Mouse (Mus musculus) gastrocnemius, postnatal 36 days (tissue): ENCODE measurements around the gene Krtap13-1. TPM values are rescaled to one million over a fixed set of nuclear protein-coding genes. Genes with fewer than 3 reads are reported as not detected.
"Not testable (repeated sequence)": the region's sequence is repeated elsewhere in the genome, so short reads cannot be mapped to it uniquely, and the experiment has no call there.

Experiments
- DNase-seq, 2 experiments: peaks; one replicate each; pipeline ENCODE4 v3.0.0; 2022
- intact Hi-C: fragments of 180-260 bp; cut with DNase I; formaldehyde crosslinking; loops from one replicate; pipeline ENCODE4 v1.15.1; 2025
- long read RNA-seq, 2 experiments: library from polyadenylated mRNA; stranded (forward); transcript quantifications; one replicate each; pipeline ENCODE4 v2.0.0; 2021
- total RNA-seq, 2 experiments: library from RNA; stranded (reverse); gene quantifications; 2 replicates each; pipeline ENCODE4 v1.2.3; 2021

Gene Krtap13-1
- not detected for total RNA-seq
- long read RNA-seq, experiment 1 = 0 reads
- long read RNA-seq, experiment 2 = 0 reads

GRCm38 (mm10) chr16:88728812-88729275 lies at the start of gene Krtap13-1:
Gene Krtap13-1, plus strand, starts transcription at chr16:88728862.
- DNase-seq = peak; percentile 4 to 16
- intact Hi-C loops = no loop called here

- DNase-seq = no peak
- intact Hi-C loops = no loop called here
Observed at GRCm38 (mm10) chr16:88679099-88679498, 49.6 kb upstream of the Krtap13-1 start.

- DNase-seq = no peak
- intact Hi-C loops = no loop called here
Observed at GRCm38 (mm10) chr16:88681282-88681681, 47.4 kb upstream of the Krtap13-1 start.

- intact Hi-C loops = no loop called here
- no peak for DNase-seq
Observed at GRCm38 (mm10) chr16:88696256-88696655, 32.4 kb upstream of the Krtap13-1 start.

GRCm38 (mm10) chr16:88701072-88701864 lies 27.4 kb upstream of the Krtap13-1 start:
- DNase-seq = no peak
- intact Hi-C loops = no loop called here

GRCm38 (mm10) chr16:88707496-88708012 lies 21.1 kb upstream of the Krtap13-1 start, which contains the start of gene 2310061N02Rik:
Gene 2310061N02Rik, minus strand, starts transcription at chr16:88707962.
- DNase-seq = no peak
- intact Hi-C loops = no loop called here

GRCm38 (mm10) chr16:88710757-88711156 lies 17.9 kb upstream of the Krtap13-1 start:
- DNase-seq = no peak

GRCm38 (mm10) chr16:88711245-88711644 lies 17.4 kb upstream of the Krtap13-1 start:
- DNase-seq = no peak
- intact Hi-C loops = no loop called here

More at GRCm38 (mm10) chr16:88710757-88711156, 17.9 kb upstream of the Krtap13-1 start:
- intact Hi-C loops = no loop called here

GRCm38 (mm10) chr16:88716549-88716948 lies 12.1 kb upstream of the Krtap13-1 start:
- no peak for DNase-seq
- intact Hi-C loops = no loop called here

- DNase-seq = no peak
Observed at GRCm38 (mm10) chr16:88720031-88720430, 8.6 kb upstream of the Krtap13-1 start.

GRCm38 (mm10) chr16:88735391-88735790 lies 6.7 kb downstream of the Krtap13-1 start:
- DNase-seq = no peak
- intact Hi-C loops = no loop called here

More at GRCm38 (mm10) chr16:88720031-88720430, 8.6 kb upstream of the Krtap13-1 start:
- intact Hi-C loops = no loop called here

- intact Hi-C loops = no loop called here
- DNase-seq = no peak
Observed at GRCm38 (mm10) chr16:88744750-88745340, 16.2 kb downstream of the Krtap13-1 start.

GRCm38 (mm10) chr16:88747943-88748342 lies 19.3 kb downstream of the Krtap13-1 start:
- intact Hi-C loops = no loop called here
- no peak for DNase-seq

- DNase-seq, intact Hi-C loops: not testable (repeated sequence)
Observed at GRCm38 (mm10) chr16:88751535-88751934, 22.9 kb downstream of the Krtap13-1 start, which contains the start of gene Krtap13. Gene Krtap13, minus strand, starts transcription at chr16:88751635.

GRCm38 (mm10) chr16:88758547-88758946 lies 29.9 kb downstream of the Krtap13-1 start, which contains the start of gene 2310034C09Rik:
Gene 2310034C09Rik, plus strand, starts transcription at chr16:88758847.
- intact Hi-C loops, DNase-seq: not testable (repeated sequence)

GRCm38 (mm10) chr16:88774106-88774505 lies 45.4 kb downstream of the Krtap13-1 start, which contains the start of gene 2310057N15Rik:
Gene 2310057N15Rik, minus strand, starts transcription at chr16:88774206.
- intact Hi-C loops = no loop called here
- no peak for DNase-seq

GRCm38 (mm10) chr16:88777596-88777995 lies 48.9 kb downstream of the Krtap13-1 start, which contains the start of gene Gm5965:
Gene Gm5965, plus strand, starts transcription at chr16:88777896.
- no peak for DNase-seq

More at GRCm38 (mm10) chr16:88777596-88777995, 48.9 kb downstream of the Krtap13-1 start, which contains the start of gene Gm5965:
- intact Hi-C loops = no loop called here
